Mouse (Mus musculus) A20 (cell line): ENCODE measurements around the gene Taok2.

ENCODE experiments used
- DNase-seq: peaks from one replicate; pipeline ENCODE4 v3.0.0-alpha.2; 2011; ENCODE audit warnings: low read depth, low spot score

Taok2 gene

GRCm38 (mm10) chr7:126825952-126826351 lies 58.6 kb downstream of the Taok2 start:
- no peak for DNase-seq

GRCm38 (mm10) chr7:126825403-126825802 lies 59.1 kb downstream of the Taok2 start:
- no peak for DNase-seq

GRCm38 (mm10) chr7:126823940-126824339 lies 60.6 kb downstream of the Taok2 start:
- no peak for DNase-seq

GRCm38 (mm10) chr7:126823202-126823711 lies 61.2 kb downstream of the Taok2 start:
- no peak for DNase-seq

GRCm38 (mm10) chr7:126822741-126823140 lies 61.8 kb downstream of the Taok2 start:
- no peak for DNase-seq

- DNase-seq = peak; percentile 78
Measured at GRCm38 (mm10) chr7:126821835-126822511, 62.5 kb downstream of the Taok2 start.

GRCm38 (mm10) chr7:126818818-126819217 lies 65.7 kb downstream of the Taok2 start:
- no peak for DNase-seq

- DNase-seq = no peak
Measured at GRCm38 (mm10) chr7:126817595-126817994, 66.9 kb downstream of the Taok2 start.

- no peak for DNase-seq
Measured at GRCm38 (mm10) chr7:126816494-126816893, 68.0 kb downstream of the Taok2 start.

- no peak for DNase-seq
Measured at GRCm38 (mm10) chr7:126815726-126816222, 68.7 kb downstream of the Taok2 start.
